ENCODE assay signal across 9 mouse cellular contexts in genomic region chr13:94883966-94884960, GRCm38 (mm10). TPM values are rescaled to one million over a fixed set of nuclear protein-coding genes. Genes with fewer than 3 reads are reported as not detected.
DNase-seq lines count a peak whose midpoint lies in the region; ATAC-seq and TF ChIP-seq lines count a peak whose summit lies in the region.
"Had no signal": no experiment of that assay in that cellular context is flagged by ENCODE, and none has a peak within 500 bp of the region (broad histone marks: within the 10 kb centered on the region; RNA-seq: fewer than 3 reads in every experiment).

No protein-coding gene starts in this region.

- peaks cover 94% of the 10 kb centered on the region for H3K27me3 ChIP-seq in heart, embryonic 15.5 days
- peaks cover 59% of the 10 kb centered on the region for H3K27me3 ChIP-seq in hindbrain, embryonic 16.5 days (replicated peaks; ENCODE audit: control insufficient read depth, insufficient read depth, low read length)
- H3K27me3 ChIP-seq in midbrain, postnatal 0 days (ENCODE audit: insufficient read depth, low read length) = peaks cover 75% of the 10 kb centered on the region

- H3K36me3 ChIP-seq in heart, embryonic 15.5 days = no peaks in the 10 kb centered on the region
- no peaks in the 10 kb centered on the region for H3K36me3 ChIP-seq in hindbrain, embryonic 16.5 days (ENCODE audit: control insufficient read depth, insufficient read depth, low read length)
- no peaks in the 10 kb centered on the region for H3K36me3 ChIP-seq in midbrain, postnatal 0 days (ENCODE audit: insufficient read depth, low read length)
- H3K36me3 ChIP-seq: G1E had no signal

- H3K9me3 ChIP-seq in heart, embryonic 15.5 days (replicated peaks) = no peaks in the 10 kb centered on the region
- H3K9me3 ChIP-seq in hindbrain, embryonic 16.5 days (ENCODE audit: control insufficient read depth, low read length) = no peaks in the 10 kb centered on the region
- no peaks in the 10 kb centered on the region for H3K9me3 ChIP-seq in midbrain, postnatal 0 days (ENCODE audit: low read length)

- H3K4me3 ChIP-seq in heart, embryonic 15.5 days = peak overlapping the region; percentile 47
- peak overlapping the region; percentile 37 for H3K4me3 ChIP-seq in hindbrain, embryonic 16.5 days (ENCODE audit: low read length)
- H3K4me3 ChIP-seq in midbrain, postnatal 0 days (ENCODE audit: low read depth, low read length) = no peak overlapping the region

- ATAC-seq in heart, embryonic 15.5 days (replicated peaks; ENCODE audit: insufficient number of reproducible peaks, insufficient read depth, low FRiP score, low read depth) = no peak
- ATAC-seq in hindbrain, embryonic 16.5 days = no peak
- ATAC-seq in midbrain, postnatal 0 days (ENCODE audit: low FRiP score) = no peak
- ATAC-seq in granulocyte monocyte progenitor cell, adult 5-6 weeks (replicated peaks; ENCODE audit: poor library complexity, severe bottlenecking) = no peak

- H3K4me2 ChIP-seq in heart, embryonic 15.5 days = peak overlapping the region; percentile 95
- peak overlapping the region; percentile 65 for H3K4me2 ChIP-seq in hindbrain, embryonic 16.5 days (ENCODE audit: low read length)
- H3K4me2 ChIP-seq in midbrain, postnatal 0 days (ENCODE audit: low read depth, low read length, poor library complexity, severe bottlenecking) = 0 out of 2 replicates have a peak overlapping the region, but pooled peaks have one; percentile 46

- H3K9ac ChIP-seq in heart, embryonic 15.5 days = no peak overlapping the region
- H3K9ac ChIP-seq in hindbrain, embryonic 16.5 days (ENCODE audit: low read depth, low read length) = no peak overlapping the region
- no peak overlapping the region for H3K9ac ChIP-seq in midbrain, postnatal 0 days (replicated peaks; ENCODE audit: low read length, poor library complexity, severe bottlenecking)

- no peak overlapping the region for H3K27ac ChIP-seq in heart, embryonic 15.5 days
- no peak overlapping the region for H3K27ac ChIP-seq in hindbrain, embryonic 16.5 days (ENCODE audit: low read depth, low read length)
- no peak overlapping the region for H3K27ac ChIP-seq in midbrain, postnatal 0 days (ENCODE audit: low read depth, low read length)

- peaks cover 23% of the 10 kb centered on the region for H3K4me1 ChIP-seq in heart, embryonic 15.5 days (replicated peaks)
- peaks cover 18% of the 10 kb centered on the region for H3K4me1 ChIP-seq in hindbrain, embryonic 16.5 days (ENCODE audit: control insufficient read depth, insufficient read depth, low read depth, low read length)
- H3K4me1 ChIP-seq in midbrain, postnatal 0 days (ENCODE audit: insufficient read depth, low read length) = peaks cover 3% of the 10 kb centered on the region; the same call in 1 of the 2 replicates

- 3% methylated on average over 36 of the region's 36 CpGs for WGBS in heart, embryonic 15.5 days
- 2% methylated on average over 36 of the region's 36 CpGs for WGBS in hindbrain, embryonic 16.5 days
- 1% methylated on average over 36 of the region's 36 CpGs for WGBS in midbrain, postnatal 0 days

- TF ChIP-seq CTCF in midbrain, postnatal 0 days (IDR thresholded peaks at IDR 0.05) = no peak

- DNase-seq in heart, adult 11 months = no peak
- peak; percentile 65 for DNase-seq in embryo, embryonic 9.5 days (ENCODE audit: extremely low spot score)
- DNase-seq in midbrain, postnatal 0 days (ENCODE audit: low spot score) = no peak
- DNase-seq in urinary bladder, postnatal 14 days (ENCODE audit: low spot score) = no peak
- DNase-seq in thymus, postnatal 36 days = no peak

RNA-seq across cellular contexts. Expression of gene Otp, which starts 8.9 kb away (rescaled TPM):
- polyA plus RNA-seq in heart, embryonic 15.5 days (2015; fragmentation: Nextera tagmentation; extraction: Ambion mirVana) = not detected in 2 replicates
- 5.0 and 6.2 TPM in 2 replicates for polyA plus RNA-seq in hindbrain, embryonic 16.5 days (2015; fragmentation: Nextera tagmentation; extraction: Ambion mirVana)
- total RNA-seq in midbrain, postnatal 0 days (2014; rRNA removed) = 3.3 and 5.0 TPM in 2 replicates
- 2.4 and 4.5 TPM in 2 replicates for polyA plus RNA-seq in midbrain, postnatal 0 days (2015; fragmentation: Nextera tagmentation; extraction: Ambion mirVana)
- total RNA-seq in granulocyte monocyte progenitor cell, adult 5-6 weeks (2014; fragmentation: Nextera tagmentation) = not detected in 2 replicates
- total RNA-seq in granulocyte monocyte progenitor cell, adult 5-6 weeks (2017) = not detected in 2 replicates
- total RNA-seq: G1E had no signal
